Mouse (Mus musculus) left cerebral cortex, postnatal 4 days (tissue): ENCODE measurements around the gene Fam102a. TPM values are rescaled to one million over a fixed set of nuclear protein-coding genes. Genes with fewer than 3 reads are reported as not detected.

Source experiments
- DNase-seq: peaks from one replicate; pipeline ENCODE4 v3.0.0-alpha.2; 2022
- intact Hi-C: fragments of 180-260 bp; cut with DNase I; formaldehyde crosslinking; loops from one replicate; pipeline ENCODE4 v1.15.1; 2025
- total RNA-seq, 2 experiments: library from RNA; stranded (reverse); gene quantifications; 2 replicates each; pipeline ENCODE4 v1.2.3; 2021

Fam102a gene
- total RNA-seq, 2 experiments from 2014 or later: 18.8 to 20.1 TPM

GRCm38 (mm10) chr2:32606161-32607142 lies 71.3 kb downstream of the Fam102a start:
- DNase-seq: peak; percentile 82
- intact Hi-C loops: no loop called here

- DNase-seq: no peak
- intact Hi-C loops: no loop called here
Measured at GRCm38 (mm10) chr2:32607262-32607947, 72.3 kb downstream of the Fam102a start.

GRCm38 (mm10) chr2:32608141-32608777 lies 73.1 kb downstream of the Fam102a start:
- no peak for DNase-seq
- intact Hi-C loops: no loop called here

- intact Hi-C loops: no loop called here
- DNase-seq: no peak
Measured at GRCm38 (mm10) chr2:32608778-32609435, 73.8 kb downstream of the Fam102a start.

GRCm38 (mm10) chr2:32610610-32611229 lies 75.6 kb downstream of the Fam102a start:
- DNase-seq: no peak
- intact Hi-C loops: no loop called here

GRCm38 (mm10) chr2:32612274-32612673 lies 77.1 kb downstream of the Fam102a start:
- intact Hi-C loops: no loop called here
- no peak for DNase-seq

GRCm38 (mm10) chr2:32617109-32617508 lies 82.0 kb downstream of the Fam102a start:
- intact Hi-C loops: no loop called here
- no peak for DNase-seq

GRCm38 (mm10) chr2:32617601-32618000 lies 82.5 kb downstream of the Fam102a start:
- DNase-seq: no peak
- intact Hi-C loops: no loop called here

- intact Hi-C loops: no loop called here
- DNase-seq: no peak
Measured at GRCm38 (mm10) chr2:32618051-32618450, 82.9 kb downstream of the Fam102a start.

Other genes with a start within 250 kb of the Fam102a start
- gene Golga2, start 247.9 kb upstream of the Fam102a start, total RNA-seq: 10 to 100 TPM; 75.6 to 81.7 TPM
- gene Swi5, start 247.3 kb upstream of the Fam102a start, total RNA-seq: 100 to 1,000 TPM; 228 to 230 TPM
- gene Ciz1, start 183.0 kb upstream of the Fam102a start, total RNA-seq: 100 to 1,000 TPM in 1 of 2 experiments, 10 to 100 TPM in 1; 87.7 to 101 TPM
- gene Dnm1, start 182.0 kb upstream of the Fam102a start, total RNA-seq: 100 to 1,000 TPM; 241 to 308 TPM
- gene 1110008P14Rik, start 153.4 kb upstream of the Fam102a start, total RNA-seq: 100 to 1,000 TPM; 101 to 110 TPM
- gene Lcn2, start 147.1 kb upstream of the Fam102a start, total RNA-seq: 1 to 10 TPM; 1.9 TPM
- gene Ptges2, start 139.4 kb upstream of the Fam102a start, total RNA-seq: 10 to 100 TPM; 44.9 to 48.1 TPM
- gene Naif1, start 84.9 kb upstream of the Fam102a start, total RNA-seq: 1 to 10 TPM; 3.1 to 4.0 TPM
- gene Slc25a25, start 83.9 kb upstream of the Fam102a start, total RNA-seq: 10 to 100 TPM; 47.9 to 50.8 TPM
- gene Dpm2, start 35.5 kb downstream of the Fam102a start, total RNA-seq: 10 to 100 TPM; 74.3 to 76.8 TPM
- 10 to 100 TPM in 1 of 2 experiments, 1 to 10 TPM in 1; 9.4 to 11.5 TPM for gene Pip5kl1, start 39.5 kb downstream of the Fam102a start, total RNA-seq
- under 1 TPM; 0.62 to 0.84 TPM for gene 9430097D07Rik, start 40.4 kb downstream of the Fam102a start, total RNA-seq
- gene St6galnac4, start 51.8 kb downstream of the Fam102a start, total RNA-seq: 10 to 100 TPM; 35.7 to 38.4 TPM
- gene St6galnac6, start 64.4 kb downstream of the Fam102a start, total RNA-seq: 10 to 100 TPM; 78.8 to 91.8 TPM
- gene Ak1, start 86.4 kb downstream of the Fam102a start, total RNA-seq: 100 to 1,000 TPM; 100 to 106 TPM
- gene Eng, start 111.3 kb downstream of the Fam102a start, total RNA-seq: 10 to 100 TPM; 21.2 to 26.1 TPM
- gene Fpgs, start 168.8 kb downstream of the Fam102a start, total RNA-seq: 10 to 100 TPM; 26.3 to 30.0 TPM
- 10 to 100 TPM; 87.8 to 88.0 TPM for gene Cdk9, start 177.7 kb downstream of the Fam102a start, total RNA-seq
- 10 to 100 TPM; 33.1 to 37.2 TPM for gene Sh2d3c, start 185.7 kb downstream of the Fam102a start, total RNA-seq
- 1 to 10 TPM; 3.0 to 3.2 TPM for gene 6330409D20Rik, start 205.7 kb downstream of the Fam102a start, total RNA-seq
- 10 to 100 TPM; 29.3 to 30.5 TPM for gene Tor2a, start 221.9 kb downstream of the Fam102a start, total RNA-seq
- gene Ttc16, start 240.3 kb downstream of the Fam102a start, total RNA-seq: under 1 TPM; 0.42 to 0.66 TPM
- gene Ptrh1, start 240.5 kb downstream of the Fam102a start, total RNA-seq: 10 to 100 TPM in 1 of 2 experiments, 1 to 10 TPM in 1; 6.5 to 11.2 TPM
- gene Cfap157, start 249.1 kb downstream of the Fam102a start, total RNA-seq: under 1 TPM; 0.34 to 0.58 TPM